8 mouse cellular contexts compared by ENCODE assay signal in the genomic region with DNA sequence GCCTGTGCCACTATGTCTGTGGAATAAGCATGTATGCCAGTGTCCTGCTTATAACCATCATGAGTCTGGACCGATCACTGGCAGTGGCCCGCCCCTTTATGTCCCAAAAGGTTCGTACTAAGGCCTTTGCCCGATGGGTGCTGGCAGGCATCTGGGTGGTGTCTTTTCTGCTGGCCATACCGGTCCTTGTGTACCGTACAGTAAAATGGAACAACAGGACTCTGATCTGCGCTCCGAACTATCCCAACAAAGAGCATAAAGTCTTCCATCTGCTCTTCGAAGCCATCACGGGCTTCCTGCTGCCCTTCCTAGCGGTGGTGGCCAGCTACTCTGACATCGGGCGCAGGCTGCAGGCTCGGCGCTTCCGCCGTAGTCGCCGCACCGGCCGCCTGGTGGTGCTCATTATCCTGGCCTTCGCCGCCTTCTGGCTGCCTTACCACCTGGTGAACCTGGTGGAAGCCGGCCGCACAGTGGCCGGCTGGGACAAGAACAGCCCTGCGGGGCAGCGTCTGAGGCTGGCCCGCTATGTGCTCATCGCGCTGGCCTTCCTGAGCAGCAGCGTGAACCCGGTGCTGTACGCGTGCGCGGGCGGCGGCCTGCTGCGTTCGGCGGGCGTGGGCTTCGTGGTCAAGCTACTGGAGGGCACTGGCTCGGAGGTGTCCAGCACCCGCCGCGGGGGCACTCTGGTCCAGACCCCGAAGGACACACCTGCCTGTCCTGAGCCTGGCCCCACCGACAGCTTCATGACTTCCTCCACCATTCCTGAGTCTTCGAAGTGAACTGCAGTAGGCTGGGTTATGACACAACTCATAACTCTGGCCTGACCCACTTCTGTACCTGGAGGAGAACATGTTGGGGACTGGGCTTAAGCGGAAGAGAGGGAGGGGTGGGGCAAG. TPM values are rescaled to one million over a fixed set of nuclear protein-coding genes. Genes with fewer than 3 reads are reported as not detected.
DNase-seq lines count a peak whose midpoint lies in the region; ATAC-seq and TF ChIP-seq lines count a peak whose summit lies in the region.

No protein-coding gene starts in this region.

- no peak overlapping the region for H3K27ac ChIP-seq in layer of hippocampus, adult 2 months
- no peak overlapping the region for H3K27ac ChIP-seq in brown adipose tissue, adult 24 weeks (replicated peaks; ENCODE audit: low read depth, low read length)
- H3K27ac ChIP-seq in forebrain, embryonic 13.5 days = no peak overlapping the region
- H3K27ac ChIP-seq in hindbrain, embryonic 14.5 days = no peak overlapping the region
- no peak overlapping the region for H3K27ac ChIP-seq in limb, embryonic 15.5 days
- H3K27ac ChIP-seq in midbrain, embryonic 13.5 days = no peak overlapping the region

- peaks cover 73% of the 10 kb centered on the region for H3K27me3 ChIP-seq in forebrain, embryonic 13.5 days
- H3K27me3 ChIP-seq in hindbrain, embryonic 14.5 days (ENCODE audit: control insufficient read depth, insufficient read depth, low read length) = peaks cover 60% of the 10 kb centered on the region
- peaks cover 36% of the 10 kb centered on the region for H3K27me3 ChIP-seq in limb, embryonic 15.5 days
- peaks cover 75% of the 10 kb centered on the region for H3K27me3 ChIP-seq in midbrain, embryonic 13.5 days

- H3K4me3 ChIP-seq in layer of hippocampus, adult 2 months = peak overlapping the region; percentile 56
- H3K4me3 ChIP-seq in brown adipose tissue, adult 24 weeks (ENCODE audit: insufficient read depth, low read depth, low read length) = peak overlapping the region; percentile 49
- H3K4me3 ChIP-seq in forebrain, embryonic 13.5 days = peak overlapping the region; percentile 47
- peak overlapping the region; percentile 25 for H3K4me3 ChIP-seq in hindbrain, embryonic 14.5 days (replicated peaks; ENCODE audit: low read length)
- H3K4me3 ChIP-seq in limb, embryonic 15.5 days = peak overlapping the region; percentile 40
- H3K4me3 ChIP-seq in midbrain, embryonic 13.5 days (replicated peaks) = peak overlapping the region; percentile 45

- no peaks in the 10 kb centered on the region for H3K9me3 ChIP-seq in forebrain, embryonic 13.5 days (replicated peaks)
- no peaks in the 10 kb centered on the region for H3K9me3 ChIP-seq in hindbrain, embryonic 14.5 days (ENCODE audit: control insufficient read depth, low read length)
- no peaks in the 10 kb centered on the region for H3K9me3 ChIP-seq in limb, embryonic 15.5 days
- no peaks in the 10 kb centered on the region for H3K9me3 ChIP-seq in midbrain, embryonic 13.5 days

- H3K9ac ChIP-seq in forebrain, embryonic 13.5 days = peak overlapping the region; percentile 71
- peak overlapping the region; percentile 46 for H3K9ac ChIP-seq in hindbrain, embryonic 14.5 days
- H3K9ac ChIP-seq in limb, embryonic 15.5 days = peak overlapping the region; percentile 60
- H3K9ac ChIP-seq in midbrain, embryonic 13.5 days (replicated peaks) = peak overlapping the region; percentile 60

- peak; percentile 62; the same call in 1 of the 2 replicates for ATAC-seq in forebrain, embryonic 13.5 days
- peak; percentile 79 for ATAC-seq in hindbrain, embryonic 14.5 days (ENCODE audit: low FRiP score)
- no peak; the same call in 1 of the 2 replicates for ATAC-seq in limb, embryonic 15.5 days (ENCODE audit: insufficient number of reproducible peaks, low FRiP score, low TSS enrichment, low read depth)
- ATAC-seq in midbrain, embryonic 13.5 days = peak; percentile 85

- WGBS in forebrain, embryonic 13.5 days = 11% methylated on average over 52 of the region's 52 CpGs
- 15% methylated on average over 52 of the region's 52 CpGs for WGBS in hindbrain, embryonic 14.5 days
- 10% methylated on average over 52 of the region's 52 CpGs for WGBS in limb, embryonic 15.5 days
- 12% methylated on average over 52 of the region's 52 CpGs for WGBS in midbrain, embryonic 13.5 days

- H3K36me3 ChIP-seq in forebrain, embryonic 13.5 days (ENCODE audit: poor library complexity, severe bottlenecking) = no peaks in the 10 kb centered on the region
- H3K36me3 ChIP-seq in hindbrain, embryonic 14.5 days (replicated peaks; ENCODE audit: control insufficient read depth, insufficient read depth) = no peaks in the 10 kb centered on the region
- 0 out of 2 replicates have a peak, but pooled peaks cover 2% of the 10 kb centered on the region for H3K36me3 ChIP-seq in limb, embryonic 15.5 days
- no peaks in the 10 kb centered on the region for H3K36me3 ChIP-seq in midbrain, embryonic 13.5 days

- peak overlapping the region; percentile 86 for H3K4me2 ChIP-seq in forebrain, embryonic 13.5 days
- peak overlapping the region; percentile 55 for H3K4me2 ChIP-seq in hindbrain, embryonic 14.5 days (replicated peaks)
- peak overlapping the region; percentile 86 for H3K4me2 ChIP-seq in limb, embryonic 15.5 days
- peak overlapping the region; percentile 76 for H3K4me2 ChIP-seq in midbrain, embryonic 13.5 days (replicated peaks)

- TF ChIP-seq CTCF in layer of hippocampus, adult 2 months (conservative IDR thresholded peaks at IDR 0.05) = peak; percentile 72

- no peaks in the 10 kb centered on the region for H3K4me1 ChIP-seq in brown adipose tissue, adult 24 weeks (ENCODE audit: control insufficient read depth, insufficient read depth, insufficient read length, low read length)
- H3K4me1 ChIP-seq in forebrain, embryonic 13.5 days = peaks cover 7% of the 10 kb centered on the region; the same call in 1 of the 2 replicates
- H3K4me1 ChIP-seq in hindbrain, embryonic 14.5 days (replicated peaks; ENCODE audit: control insufficient read depth, insufficient read depth, low read length) = peaks cover 8% of the 10 kb centered on the region; the same call in 1 of the 2 replicates
- peaks cover 18% of the 10 kb centered on the region for H3K4me1 ChIP-seq in limb, embryonic 15.5 days
- peaks cover 7% of the 10 kb centered on the region for H3K4me1 ChIP-seq in midbrain, embryonic 13.5 days (replicated peaks)

- DNase-seq in layer of hippocampus, adult 2 months (ENCODE audit: low spot score in 2 of 2) = no peak
- DNase-seq in layer of hippocampus, adult 11-12 months (ENCODE audit: low spot score) = no peak
- DNase-seq in hindbrain, embryonic 14.5 days (ENCODE audit: low spot score) = peak; percentile 62
- peak; percentile 45 to 70 for DNase-seq in urinary bladder, postnatal 36 days (ENCODE audit: low spot score in 2 of 2)

RNA-seq across cellular contexts. Expression of a gene that starts 2.0 kb away (rescaled TPM):
- not detected for total RNA-seq in layer of hippocampus, adult 2 months (2021)
- not detected in 2 replicates for polyA plus RNA-seq in brown adipose tissue, adult 24 weeks (2012; ENCODE audit: insufficient read depth, insufficient read length, missing spikeins)
- 0.45 TPM in 1 of 2 replicates, not detected in the other for polyA plus RNA-seq in forebrain, embryonic 13.5 days (2015; fragmentation: Nextera tagmentation; extraction: Ambion mirVana)
- polyA plus RNA-seq in hindbrain, embryonic 14.5 days (2014; fragmentation: Nextera tagmentation; extraction: Ambion mirVana) = 0.20 TPM in 1 of 2 replicates, not detected in the other
- polyA plus RNA-seq in limb, embryonic 15.5 days (2015; fragmentation: Nextera tagmentation; extraction: Ambion mirVana) = 1.2 and 1.4 TPM in 2 replicates
- 0.26 TPM in 1 of 2 replicates, not detected in the other for polyA plus RNA-seq in midbrain, embryonic 13.5 days (2015; fragmentation: Nextera tagmentation; extraction: Ambion mirVana)

RNA-seq across cellular contexts. Expression of a gene that starts 6.5 kb away (rescaled TPM):
- total RNA-seq in layer of hippocampus, adult 2 months (2021) = under 1 TPM in 1 of 2 experiments, not detected in 1; 0.22 TPM
- polyA plus RNA-seq in brown adipose tissue, adult 24 weeks (2012; ENCODE audit: insufficient read depth, insufficient read length, missing spikeins) = not detected in 2 replicates
- 0.18 and 0.29 TPM in 2 replicates for polyA plus RNA-seq in forebrain, embryonic 13.5 days (2015; fragmentation: Nextera tagmentation; extraction: Ambion mirVana)
- polyA plus RNA-seq in hindbrain, embryonic 14.5 days (2014; fragmentation: Nextera tagmentation; extraction: Ambion mirVana) = 0.36 and 0.70 TPM in 2 replicates
- 0.83 and 1.3 TPM in 2 replicates for polyA plus RNA-seq in limb, embryonic 15.5 days (2015; fragmentation: Nextera tagmentation; extraction: Ambion mirVana)
- polyA plus RNA-seq in midbrain, embryonic 13.5 days (2015; fragmentation: Nextera tagmentation; extraction: Ambion mirVana) = 0.22 and 0.28 TPM in 2 replicates

RNA-seq across cellular contexts. Expression of a gene that starts 9.5 kb away (rescaled TPM):
- 1 to 10 TPM; 1.4 to 1.6 TPM for total RNA-seq in layer of hippocampus, adult 2 months (2021)
- 16.3 and 27.9 TPM in 2 replicates for polyA plus RNA-seq in brown adipose tissue, adult 24 weeks (2012; ENCODE audit: insufficient read depth, insufficient read length, missing spikeins)
- 0.20 and 0.23 TPM in 2 replicates for polyA plus RNA-seq in forebrain, embryonic 13.5 days (2015; fragmentation: Nextera tagmentation; extraction: Ambion mirVana)
- polyA plus RNA-seq in hindbrain, embryonic 14.5 days (2014; fragmentation: Nextera tagmentation; extraction: Ambion mirVana) = not detected in 2 replicates
- polyA plus RNA-seq in limb, embryonic 15.5 days (2015; fragmentation: Nextera tagmentation; extraction: Ambion mirVana) = 0.58 and 0.74 TPM in 2 replicates
- 0.19 TPM in 1 of 2 replicates, not detected in the other for polyA plus RNA-seq in midbrain, embryonic 13.5 days (2015; fragmentation: Nextera tagmentation; extraction: Ambion mirVana)

RNA-seq across cellular contexts. Expression of a gene that starts 16.1 kb away (rescaled TPM):
- 1 to 10 TPM; 4.4 to 5.6 TPM for total RNA-seq in layer of hippocampus, adult 2 months (2021)
- 4.1 and 6.3 TPM in 2 replicates for polyA plus RNA-seq in brown adipose tissue, adult 24 weeks (2012; ENCODE audit: insufficient read depth, insufficient read length, missing spikeins)
- polyA plus RNA-seq in forebrain, embryonic 13.5 days (2015; fragmentation: Nextera tagmentation; extraction: Ambion mirVana) = 3.6 and 5.4 TPM in 2 replicates
- polyA plus RNA-seq in hindbrain, embryonic 14.5 days (2014; fragmentation: Nextera tagmentation; extraction: Ambion mirVana) = 5.0 and 5.8 TPM in 2 replicates
- 16.8 and 21.3 TPM in 2 replicates for polyA plus RNA-seq in limb, embryonic 15.5 days (2015; fragmentation: Nextera tagmentation; extraction: Ambion mirVana)
- polyA plus RNA-seq in midbrain, embryonic 13.5 days (2015; fragmentation: Nextera tagmentation; extraction: Ambion mirVana) = 4.1 and 4.2 TPM in 2 replicates

RNA-seq across cellular contexts. Expression of a gene that starts 20.9 kb away (rescaled TPM):
- 1 to 10 TPM; 1.2 to 2.9 TPM for total RNA-seq in layer of hippocampus, adult 2 months (2021)
- 3.7 and 5.0 TPM in 2 replicates for polyA plus RNA-seq in brown adipose tissue, adult 24 weeks (2012; ENCODE audit: insufficient read depth, insufficient read length, missing spikeins)
- polyA plus RNA-seq in forebrain, embryonic 13.5 days (2015; fragmentation: Nextera tagmentation; extraction: Ambion mirVana) = 2.1 and 2.4 TPM in 2 replicates
- 1.8 and 2.9 TPM in 2 replicates for polyA plus RNA-seq in hindbrain, embryonic 14.5 days (2014; fragmentation: Nextera tagmentation; extraction: Ambion mirVana)
- 35.0 and 37.6 TPM in 2 replicates for polyA plus RNA-seq in limb, embryonic 15.5 days (2015; fragmentation: Nextera tagmentation; extraction: Ambion mirVana)
- polyA plus RNA-seq in midbrain, embryonic 13.5 days (2015; fragmentation: Nextera tagmentation; extraction: Ambion mirVana) = 2.3 and 2.4 TPM in 2 replicates

Comparison
In these comparisons a context has a peak if more than half of its experiments do, and no peak if none do; other contexts are left out.
1. DNase-seq: peak in hindbrain, embryonic 14.5 days (single experiment) and urinary bladder, postnatal 36 days (2 of 2); none in layer of hippocampus, adult 2 months (0 of 2) and layer of hippocampus, adult 11-12 months (single experiment).
2. Peak in every context shown above with its lines, with median percentiles within 50 percentile points of each other: H3K4me3 ChIP-seq, H3K4me2 ChIP-seq and H3K9ac ChIP-seq.